ENCODE assay signal across 11 mouse cellular contexts in genomic region chr3:107739456-107739855, GRCm38 (mm10). TPM values are rescaled to one million over a fixed set of nuclear protein-coding genes. Genes with fewer than 3 reads are reported as not detected.
DNase-seq lines count a peak whose midpoint lies in the region; ATAC-seq and TF ChIP-seq lines count a peak whose summit lies in the region.
"Had no signal": no experiment of that assay in that cellular context is flagged by ENCODE, and none has a peak within 500 bp of the region (broad histone marks: within the 10 kb centered on the region; RNA-seq: fewer than 3 reads in every experiment).

No protein-coding gene starts in this region.

- H3K36me3 ChIP-seq in heart, embryonic 16.5 days (ENCODE audit: control insufficient read depth, insufficient read depth) = peaks cover 2% of the 10 kb centered on the region; the same call in 1 of the 2 replicates
- 0 out of 2 replicates have a peak, but pooled peaks cover 5% of the 10 kb centered on the region for H3K36me3 ChIP-seq in midbrain, embryonic 12.5 days
- no peaks in the 10 kb centered on the region for H3K36me3 ChIP-seq in midbrain, postnatal 0 days (ENCODE audit: insufficient read depth, low read length)
- no peaks in the 10 kb centered on the region for H3K36me3 ChIP-seq in hindbrain, embryonic 13.5 days
- H3K36me3 ChIP-seq in stomach, embryonic 16.5 days (ENCODE audit: control insufficient read depth, insufficient read depth, low read length) = no peaks in the 10 kb centered on the region
- H3K36me3 ChIP-seq: G1E; neural tube, embryonic 13.5 days had no signal

- no peak for ATAC-seq in heart, embryonic 16.5 days (replicated peaks; ENCODE audit: extremely low read depth, insufficient read depth, low FRiP score)
- no peak for ATAC-seq in midbrain, embryonic 12.5 days (ENCODE audit: low FRiP score, low read depth)
- ATAC-seq in midbrain, postnatal 0 days (ENCODE audit: low FRiP score) = no peak
- ATAC-seq in hindbrain, embryonic 13.5 days (ENCODE audit: low FRiP score) = no peak
- no peak for ATAC-seq in stomach, embryonic 16.5 days (ENCODE audit: insufficient read depth, low FRiP score)

- H3K4me2 ChIP-seq in heart, embryonic 16.5 days (ENCODE audit: low read depth, low read length) = no peak overlapping the region
- no peak overlapping the region for H3K4me2 ChIP-seq in midbrain, embryonic 12.5 days (replicated peaks)
- H3K4me2 ChIP-seq in midbrain, postnatal 0 days (ENCODE audit: low read depth, low read length, poor library complexity, severe bottlenecking) = no peak overlapping the region
- H3K4me2 ChIP-seq in hindbrain, embryonic 13.5 days = no peak overlapping the region
- no peak overlapping the region for H3K4me2 ChIP-seq in stomach, embryonic 16.5 days (ENCODE audit: low read depth, low read length)
- H3K4me2 ChIP-seq: neural tube, embryonic 13.5 days had no signal

- peak overlapping the region; percentile 59; the same call in 1 of the 2 replicates for H3K27ac ChIP-seq in heart, embryonic 16.5 days (ENCODE audit: low read length)
- H3K27ac ChIP-seq in midbrain, embryonic 12.5 days (replicated peaks) = 0 out of 2 replicates have a peak overlapping the region, but pooled peaks have one; percentile 76
- H3K27ac ChIP-seq in midbrain, postnatal 0 days (ENCODE audit: low read depth, low read length) = no peak overlapping the region
- 0 out of 2 replicates have a peak overlapping the region, but pooled peaks have one; percentile 81 for H3K27ac ChIP-seq in hindbrain, embryonic 13.5 days
- H3K27ac ChIP-seq in stomach, embryonic 16.5 days (ENCODE audit: low read length) = peak overlapping the region; percentile 83

- H3K4me3 ChIP-seq in heart, embryonic 16.5 days (ENCODE audit: low read length) = no peak overlapping the region
- no peak overlapping the region for H3K4me3 ChIP-seq in midbrain, embryonic 12.5 days
- no peak overlapping the region for H3K4me3 ChIP-seq in midbrain, postnatal 0 days (ENCODE audit: low read depth, low read length)
- no peak overlapping the region for H3K4me3 ChIP-seq in hindbrain, embryonic 13.5 days
- H3K4me3 ChIP-seq in stomach, embryonic 16.5 days (replicated peaks; ENCODE audit: low read length) = no peak overlapping the region
- H3K4me3 ChIP-seq: neural tube, embryonic 13.5 days had no signal

- 71% methylated on average over 3 of the region's 3 CpGs for WGBS in heart, embryonic 16.5 days
- WGBS in midbrain, embryonic 12.5 days = 90% methylated on average over 3 of the region's 3 CpGs
- WGBS in midbrain, postnatal 0 days = 87% methylated on average over 3 of the region's 3 CpGs
- WGBS in hindbrain, embryonic 13.5 days = 89% methylated on average over 3 of the region's 3 CpGs
- WGBS in stomach, embryonic 16.5 days = 63% methylated on average over 3 of the region's 3 CpGs

- no peaks in the 10 kb centered on the region for H3K9me3 ChIP-seq in heart, embryonic 16.5 days (replicated peaks; ENCODE audit: control insufficient read depth, low read length)
- H3K9me3 ChIP-seq in midbrain, embryonic 12.5 days = no peaks in the 10 kb centered on the region
- H3K9me3 ChIP-seq in midbrain, postnatal 0 days (ENCODE audit: low read length) = no peaks in the 10 kb centered on the region
- no peaks in the 10 kb centered on the region for H3K9me3 ChIP-seq in hindbrain, embryonic 13.5 days
- H3K9me3 ChIP-seq in stomach, embryonic 16.5 days (replicated peaks; ENCODE audit: control insufficient read depth, low read length) = no peaks in the 10 kb centered on the region
- H3K9me3 ChIP-seq: G1E; neural tube, embryonic 13.5 days had no signal

- H3K9ac ChIP-seq in heart, embryonic 16.5 days (ENCODE audit: low read length) = no peak overlapping the region
- H3K9ac ChIP-seq in midbrain, embryonic 12.5 days (replicated peaks) = no peak overlapping the region
- no peak overlapping the region for H3K9ac ChIP-seq in midbrain, postnatal 0 days (replicated peaks; ENCODE audit: low read length, poor library complexity, severe bottlenecking)
- H3K9ac ChIP-seq in hindbrain, embryonic 13.5 days = no peak overlapping the region
- no peak overlapping the region for H3K9ac ChIP-seq in stomach, embryonic 16.5 days (ENCODE audit: low read length)
- H3K9ac ChIP-seq: neural tube, embryonic 13.5 days had no signal

- no peak for TF ChIP-seq CTCF in midbrain, postnatal 0 days (IDR thresholded peaks at IDR 0.05)

- peaks cover 40% of the 10 kb centered on the region for H3K4me1 ChIP-seq in heart, embryonic 16.5 days (ENCODE audit: control insufficient read depth, insufficient read depth, low read length)
- H3K4me1 ChIP-seq in midbrain, embryonic 12.5 days = peaks cover 29% of the 10 kb centered on the region
- peaks cover 21% of the 10 kb centered on the region; the same call in 1 of the 2 replicates for H3K4me1 ChIP-seq in midbrain, postnatal 0 days (ENCODE audit: insufficient read depth, low read length)
- peaks cover 29% of the 10 kb centered on the region for H3K4me1 ChIP-seq in hindbrain, embryonic 13.5 days (replicated peaks)
- H3K4me1 ChIP-seq in stomach, embryonic 16.5 days (ENCODE audit: control insufficient read depth, insufficient read depth, low read length) = peaks cover 26% of the 10 kb centered on the region

- no peaks in the 10 kb centered on the region for H3K27me3 ChIP-seq in heart, embryonic 16.5 days (ENCODE audit: control insufficient read depth, insufficient read depth, low read length)
- H3K27me3 ChIP-seq in midbrain, embryonic 12.5 days = no peaks in the 10 kb centered on the region
- H3K27me3 ChIP-seq in midbrain, postnatal 0 days (ENCODE audit: insufficient read depth, low read length) = no peaks in the 10 kb centered on the region
- no peaks in the 10 kb centered on the region for H3K27me3 ChIP-seq in hindbrain, embryonic 13.5 days
- H3K27me3 ChIP-seq in stomach, embryonic 16.5 days (ENCODE audit: control insufficient read depth, insufficient read depth, low read length) = no peaks in the 10 kb centered on the region
- H3K27me3 ChIP-seq: neural tube, embryonic 13.5 days had no signal

- intact Hi-C loops in heart, postnatal 36 days (cut with DNase I) = loop anchor here (2.0 kb wide), 1 partner anchor 33 kb away; no protein-coding TSS in a partner anchor

- no peak for DNase-seq in heart, postnatal 36 days
- DNase-seq in midbrain, postnatal 0 days (ENCODE audit: low spot score) = no peak
- no peak for DNase-seq in right cerebral cortex, adult 18-20 months
- DNase-seq: layer of hippocampus, postnatal 36 days had no signal

RNA-seq across cellular contexts. Expression of gene Csf1, which starts 20.8 kb away (rescaled TPM):
- 8.8 and 10.2 TPM in 2 replicates for polyA plus RNA-seq in heart, embryonic 16.5 days (2015; fragmentation: Nextera tagmentation; extraction: Ambion mirVana)
- total RNA-seq in heart, postnatal 36 days (2021) = 10 to 100 TPM; 34.4 to 49.5 TPM
- 7.1 and 8.5 TPM in 2 replicates for polyA plus RNA-seq in midbrain, embryonic 12.5 days (2016; fragmentation: Nextera tagmentation; extraction: Ambion mirVana)
- total RNA-seq in midbrain, postnatal 0 days (2014; rRNA removed) = 10.6 and 12.3 TPM in 2 replicates
- polyA plus RNA-seq in midbrain, postnatal 0 days (2015; fragmentation: Nextera tagmentation; extraction: Ambion mirVana) = 8.1 and 10.9 TPM in 2 replicates
- 6.3 and 6.5 TPM in 2 replicates for polyA plus RNA-seq in hindbrain, embryonic 13.5 days (2015; fragmentation: Nextera tagmentation; extraction: Ambion mirVana)
- 19.2 and 20.2 TPM in 2 replicates for polyA plus RNA-seq in stomach, embryonic 16.5 days (2015; fragmentation: Nextera tagmentation; extraction: Ambion mirVana)
- total RNA-seq: megakaryocyte-erythroid progenitor cell, adult 5-6 weeks had no signal

RNA-seq across cellular contexts. Expression of gene Ahcyl1, which starts 43.1 kb away (rescaled TPM):
- polyA plus RNA-seq in heart, embryonic 16.5 days (2015; fragmentation: Nextera tagmentation; extraction: Ambion mirVana) = 51.9 and 53.2 TPM in 2 replicates
- total RNA-seq in heart, postnatal 36 days (2021) = 10 to 100 TPM; 77.8 to 80.6 TPM
- polyA plus RNA-seq in midbrain, embryonic 12.5 days (2016; fragmentation: Nextera tagmentation; extraction: Ambion mirVana) = 143 and 151 TPM in 2 replicates
- 65.9 and 76.0 TPM in 2 replicates for total RNA-seq in midbrain, postnatal 0 days (2014; rRNA removed)
- 109 and 111 TPM in 2 replicates for polyA plus RNA-seq in midbrain, postnatal 0 days (2015; fragmentation: Nextera tagmentation; extraction: Ambion mirVana)
- polyA plus RNA-seq in hindbrain, embryonic 13.5 days (2015; fragmentation: Nextera tagmentation; extraction: Ambion mirVana) = 106 and 108 TPM in 2 replicates
- 65.8 and 71.2 TPM in 2 replicates for polyA plus RNA-seq in stomach, embryonic 16.5 days (2015; fragmentation: Nextera tagmentation; extraction: Ambion mirVana)
